Mouse (Mus musculus): ENCODE results near the gene Asb8.
A peak's percentile ranks its signal among the peaks of the same experiment; 100 is the strongest.

Asb8 gene

GRCm38 (mm10) chr15:98120831-98121230 is 44.6 kb downstream of the Asb8 start:
- H3K9me3 ChIP-seq (ENCODE audit: low read length), result no peaks in the 10 kb centered on the region
- TF ChIP-seq NANOG (IDR thresholded peaks at IDR 0.05; ENCODE audit: borderline replicate concordance, low read length), result no peak
- no peak for TF ChIP-seq POU5F1 (IDR thresholded peaks at IDR 0.05; ENCODE audit: borderline replicate concordance, low read length)
- no peak for TF ChIP-seq CTCF (conservative IDR thresholded peaks at IDR 0.05; ENCODE audit: low read length)

GRCm38 (mm10) chr15:98119363-98119762 is 46.1 kb downstream of the Asb8 start:
- peaks cover 33% of the 10 kb centered on the region for H3K36me3 ChIP-seq (ENCODE audit: insufficient read depth, low read length)
- H3K4me3 ChIP-seq (replicated peaks; ENCODE audit: low read length), result no peak overlapping the region
- peaks cover 63% of the 10 kb centered on the region for H3K4me1 ChIP-seq (replicated peaks; ENCODE audit: low read depth, low read length)
- no peaks in the 10 kb centered on the region for H3K9me3 ChIP-seq (ENCODE audit: low read length)
- no peak for TF ChIP-seq CTCF (conservative IDR thresholded peaks at IDR 0.05; ENCODE audit: low read length)
- TF ChIP-seq NANOG (IDR thresholded peaks at IDR 0.05; ENCODE audit: borderline replicate concordance, low read length), result no peak
- no peak for TF ChIP-seq POU5F1 (IDR thresholded peaks at IDR 0.05; ENCODE audit: borderline replicate concordance, low read length)
- H3K27me3 ChIP-seq (ENCODE audit: insufficient read depth, low read length), result no peaks in the 10 kb centered on the region

More at GRCm38 (mm10) chr15:98120831-98121230, 44.6 kb downstream of the Asb8 start:
- peaks cover 38% of the 10 kb centered on the region for H3K36me3 ChIP-seq (ENCODE audit: insufficient read depth, low read length)
- H3K4me3 ChIP-seq (replicated peaks; ENCODE audit: low read length), result peak overlapping the region; percentile 50
- peaks cover 54% of the 10 kb centered on the region for H3K4me1 ChIP-seq (replicated peaks; ENCODE audit: low read depth, low read length)
- H3K27me3 ChIP-seq (ENCODE audit: insufficient read depth, low read length), result no peaks in the 10 kb centered on the region

GRCm38 (mm10) chr15:98116287-98116686 is 49.1 kb downstream of the Asb8 start:
- H3K9me3 ChIP-seq (ENCODE audit: low read length), result no peaks in the 10 kb centered on the region
- peaks cover 3% of the 10 kb centered on the region; the same call in 1 of the 2 replicates for H3K36me3 ChIP-seq (ENCODE audit: insufficient read depth, low read length)
- H3K27me3 ChIP-seq (ENCODE audit: insufficient read depth, low read length), result no peaks in the 10 kb centered on the region
- TF ChIP-seq CTCF (conservative IDR thresholded peaks at IDR 0.05; ENCODE audit: low read length) (no peak), POU5F1 (IDR thresholded peaks at IDR 0.05; ENCODE audit: borderline replicate concordance, low read length) (no peak), NANOG (IDR thresholded peaks at IDR 0.05; ENCODE audit: borderline replicate concordance, low read length) (no peak)
- H3K4me3 ChIP-seq (replicated peaks; ENCODE audit: low read length), result no peak overlapping the region
- peaks cover 84% of the 10 kb centered on the region for H3K4me1 ChIP-seq (replicated peaks; ENCODE audit: low read depth, low read length)

- Histone ChIP-seq H3K36me3 (ENCODE audit: insufficient read depth, low read length) (no peaks in the 10 kb centered on the region), H3K4me1 (replicated peaks; ENCODE audit: low read depth, low read length) (peaks cover 83% of the 10 kb centered on the region), H3K27me3 (ENCODE audit: insufficient read depth, low read length) (no peaks in the 10 kb centered on the region), H3K9me3 (ENCODE audit: low read length) (no peaks in the 10 kb centered on the region), H3K4me3 (replicated peaks; ENCODE audit: low read length) (peak overlapping the region; percentile 20; the same call in 1 of the 2 replicates)
- no peak for TF ChIP-seq CTCF (conservative IDR thresholded peaks at IDR 0.05; ENCODE audit: low read length)
Observed at GRCm38 (mm10) chr15:98115779-98116163, 49.7 kb downstream of the Asb8 start.

- Histone ChIP-seq H3K27me3 (ENCODE audit: insufficient read depth, low read length) (no peaks in the 10 kb centered on the region), H3K4me1 (replicated peaks; ENCODE audit: low read depth, low read length) (peaks cover 82% of the 10 kb centered on the region), H3K9me3 (ENCODE audit: low read length) (no peaks in the 10 kb centered on the region), H3K4me3 (replicated peaks; ENCODE audit: low read length) (peak overlapping the region; percentile 20), H3K36me3 (ENCODE audit: insufficient read depth, low read length) (no peaks in the 10 kb centered on the region)
- no peak for TF ChIP-seq POU5F1 (IDR thresholded peaks at IDR 0.05; ENCODE audit: borderline replicate concordance, low read length)
- 0 out of 2 replicates have a peak, but pooled peaks have one; percentile 11 for TF ChIP-seq NANOG (IDR thresholded peaks at IDR 0.05; ENCODE audit: borderline replicate concordance, low read length)
Observed at GRCm38 (mm10) chr15:98114852-98115778, 50.3 kb downstream of the Asb8 start.

GRCm38 (mm10) chr15:98114098-98114851 is 51.1 kb downstream of the Asb8 start:
- H3K36me3 ChIP-seq (ENCODE audit: insufficient read depth, low read length), result no peaks in the 10 kb centered on the region
- peaks cover 81% of the 10 kb centered on the region for H3K4me1 ChIP-seq (replicated peaks; ENCODE audit: low read depth, low read length)
- H3K4me3 ChIP-seq (replicated peaks; ENCODE audit: low read length), result peak overlapping the region; percentile 20; the same call in 1 of the 2 replicates
- H3K27me3 ChIP-seq (ENCODE audit: insufficient read depth, low read length), result no peaks in the 10 kb centered on the region
- no peak for TF ChIP-seq CTCF (conservative IDR thresholded peaks at IDR 0.05; ENCODE audit: low read length)
- TF ChIP-seq NANOG (IDR thresholded peaks at IDR 0.05; ENCODE audit: borderline replicate concordance, low read length), result no peak
- TF ChIP-seq POU5F1 (IDR thresholded peaks at IDR 0.05; ENCODE audit: borderline replicate concordance, low read length), result no peak
- H3K9me3 ChIP-seq (ENCODE audit: low read length), result no peaks in the 10 kb centered on the region

GRCm38 (mm10) chr15:98111791-98112190 is 53.6 kb downstream of the Asb8 start:
- H3K27me3 ChIP-seq (ENCODE audit: insufficient read depth, low read length), result 0 out of 2 replicates have a peak, but pooled peaks cover 3% of the 10 kb centered on the region
- no peak overlapping the region for H3K4me3 ChIP-seq (replicated peaks; ENCODE audit: low read length)
- H3K4me1 ChIP-seq (replicated peaks; ENCODE audit: low read depth, low read length), result peaks cover 80% of the 10 kb centered on the region
- H3K36me3 ChIP-seq (ENCODE audit: insufficient read depth, low read length), result no peaks in the 10 kb centered on the region
- TF ChIP-seq POU5F1 (IDR thresholded peaks at IDR 0.05; ENCODE audit: borderline replicate concordance, low read length), result no peak
- TF ChIP-seq CTCF (conservative IDR thresholded peaks at IDR 0.05; ENCODE audit: low read length), result no peak
- no peak for TF ChIP-seq NANOG (IDR thresholded peaks at IDR 0.05; ENCODE audit: borderline replicate concordance, low read length)
- no peaks in the 10 kb centered on the region for H3K9me3 ChIP-seq (ENCODE audit: low read length)
